Mouse (Mus musculus) embryonic facial prominence, embryonic 12.5 days (tissue): ENCODE measurements around the gene Spty2d1. TPM values are rescaled to one million over a fixed set of nuclear protein-coding genes. Genes with fewer than 3 reads are reported as not detected.
"Not testable (repeated sequence)": the region's sequence is repeated elsewhere in the genome, so short reads cannot be mapped to it uniquely, and the experiment has no call there.

ENCODE experiments used
- ATAC-seq: fragments of 200-750 bp; cut with Nextera tagmentation; 2 replicates; pipeline ENCODE4 v1.8.0; 2017; ENCODE audit not compliant: insufficient number of reproducible peaks, insufficient read depth, low FRiP score, low TSS enrichment
- H3K27ac ChIP-seq: fragments of 300-500 bp; sonication (generic); 2 replicates; pipeline ENCODE4 v1.5.1; 2016; ENCODE audit warnings: mild to moderate bottlenecking
- H3K27me3 ChIP-seq: fragments of 300-500 bp; sonication (generic); 2 replicates; pipeline ENCODE4 v1.6.1; 2016; ENCODE audit warnings: mild to moderate bottlenecking, moderate library complexity
- H3K36me3 ChIP-seq: fragments of 300-500 bp; sonication (generic); 2 replicates; pipeline ENCODE4 v1.6.1; 2016; ENCODE audit warnings: mild to moderate bottlenecking
- H3K4me1 ChIP-seq: fragments of 300-500 bp; sonication (generic); 2 replicates; pipeline ENCODE4 v1.6.1; 2016
- H3K4me2 ChIP-seq: fragments of 300-500 bp; sonication (generic); replicated peaks from 2 replicates; pipeline ENCODE4 v1.6.1; 2016; ENCODE audit warnings: mild to moderate bottlenecking, moderate library complexity
- H3K4me3 ChIP-seq: fragments of 300-500 bp; sonication (generic); 2 replicates; pipeline ENCODE4 v1.5.1; 2016; ENCODE audit warnings: mild to moderate bottlenecking
- H3K9ac ChIP-seq: fragments of 300-500 bp; sonication (generic); 2 replicates; pipeline ENCODE4 v1.6.1; 2016; ENCODE audit warnings: mild to moderate bottlenecking, moderate library complexity
- H3K9me3 ChIP-seq: fragments of 300-500 bp; sonication (generic); 2 replicates; pipeline ENCODE4 v1.6.1; 2016; ENCODE audit warnings: mild to moderate bottlenecking, moderate library complexity
- WGBS: fragments of 180-500 bp; shearing (Covaris S2); methylation state at CpG from one replicate; pipeline ENCODE4 v1.1.7; 2016; 5-methylcytosine and 5-hydroxymethylcytosine counted together
- polyA plus RNA-seq: library from polyadenylated mRNA; unstranded; fragments of >200 nt; fragmentation: Nextera tagmentation; extraction: Ambion mirVana; gene quantifications from 2 replicates; pipeline ENCODE4 v1.2.1, GENCODE M21; 2016

Spty2d1 gene
- polyA plus RNA-seq, 1 experiment from 2014 or later, result 18.1 TPM

DNA sequence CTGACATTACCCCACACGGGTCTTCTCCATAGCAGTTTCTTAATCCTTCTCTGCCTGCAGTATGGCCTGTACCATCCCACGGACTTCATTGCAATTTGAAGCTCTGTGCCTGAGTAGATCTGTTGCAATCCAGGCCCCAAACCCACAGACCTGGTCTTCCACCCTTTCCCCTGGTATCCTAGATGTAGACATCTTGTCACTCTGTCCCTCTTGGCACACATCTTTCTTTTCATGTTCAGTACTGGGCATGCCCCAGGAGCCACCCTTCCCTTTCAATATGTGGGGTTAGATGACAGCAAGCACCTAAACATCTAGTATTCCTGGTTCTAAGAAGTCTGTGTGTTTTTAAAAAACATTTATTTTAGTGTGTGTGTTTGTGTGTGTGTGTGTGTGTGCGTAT is 33.5 kb upstream of the Spty2d1 start:
- Histone ChIP-seq H3K36me3 (no peaks in the 10 kb centered on the region), H3K9me3 (no peaks in the 10 kb centered on the region), H3K4me1 (no peaks in the 10 kb centered on the region), H3K4me2 (no peak overlapping the region), H3K9ac (no peak overlapping the region), H3K4me3 (no peak overlapping the region), H3K27me3 (no peaks in the 10 kb centered on the region), H3K27ac (no peak overlapping the region)
- ATAC-seq, result no peak
- 80% methylated on average over 3 of the region's 3 CpGs for WGBS

DNA sequence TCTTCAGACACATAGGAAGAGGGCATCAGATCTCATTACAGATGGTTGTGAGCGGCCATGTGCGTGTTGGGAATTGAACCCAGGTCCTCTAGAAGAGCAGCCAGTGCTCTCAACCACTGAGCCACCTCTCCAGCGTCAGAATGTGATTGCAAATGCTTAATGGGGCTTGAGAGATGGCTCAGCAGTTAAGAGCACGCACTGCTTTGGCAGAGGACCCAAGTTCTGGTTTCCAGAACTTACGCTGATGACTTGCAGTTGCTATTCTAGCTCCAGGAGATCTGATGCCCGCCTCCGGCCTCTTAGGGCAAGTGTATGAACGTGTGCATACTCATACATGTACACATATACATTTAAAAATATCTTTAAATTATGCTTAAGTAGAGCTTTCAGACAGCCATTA is 27.2 kb upstream of the Spty2d1 start:
- no peaks in the 10 kb centered on the region for H3K27me3 ChIP-seq
- WGBS, result 83% methylated on average over 8 of the region's 8 CpGs
- H3K4me1 ChIP-seq, result no peaks in the 10 kb centered on the region
- no peak overlapping the region for H3K4me3 ChIP-seq
- no peak for ATAC-seq
- H3K9ac ChIP-seq, result no peak overlapping the region
- no peaks in the 10 kb centered on the region for H3K36me3 ChIP-seq
- no peak overlapping the region for H3K4me2 ChIP-seq
- H3K9me3 ChIP-seq, result no peaks in the 10 kb centered on the region
- no peak overlapping the region for H3K27ac ChIP-seq

DNA sequence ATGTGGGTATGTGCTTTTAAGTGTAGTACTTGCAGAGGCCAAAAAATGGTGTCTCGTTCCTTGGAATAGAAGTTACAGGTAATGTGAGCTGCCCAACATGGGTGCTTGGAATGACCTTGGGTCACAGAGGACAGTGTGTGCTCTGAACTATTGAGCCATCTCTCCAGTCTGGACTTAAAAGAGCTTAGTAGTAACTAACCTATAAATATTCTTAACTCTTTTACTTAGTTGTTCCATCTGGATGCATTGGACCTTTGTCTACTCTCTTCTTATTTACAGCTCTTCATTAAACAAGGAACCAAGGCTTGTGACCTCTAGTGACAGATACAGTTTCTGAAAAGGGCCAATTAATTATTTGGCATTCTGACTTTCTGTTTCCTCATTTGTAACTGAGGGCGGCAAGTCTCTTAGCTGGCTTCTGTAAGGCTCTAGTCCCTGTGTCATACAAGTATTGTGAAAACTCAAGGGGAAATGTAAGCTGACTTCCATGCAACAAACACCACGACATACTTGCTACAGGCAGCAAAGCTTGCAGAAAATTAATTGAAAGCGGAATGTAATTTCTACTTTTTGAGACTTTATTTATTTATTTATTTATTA is 26.7 kb upstream of the Spty2d1 start:
- WGBS, result 93% methylated on average over 4 of the region's 4 CpGs
- Histone ChIP-seq H3K9me3 (no peaks in the 10 kb centered on the region), H3K4me1 (no peaks in the 10 kb centered on the region), H3K27ac (no peak overlapping the region), H3K36me3 (no peaks in the 10 kb centered on the region), H3K4me3 (no peak overlapping the region), H3K9ac (no peak overlapping the region), H3K4me2 (no peak overlapping the region), H3K27me3 (no peaks in the 10 kb centered on the region)
- ATAC-seq, result no peak

DNA sequence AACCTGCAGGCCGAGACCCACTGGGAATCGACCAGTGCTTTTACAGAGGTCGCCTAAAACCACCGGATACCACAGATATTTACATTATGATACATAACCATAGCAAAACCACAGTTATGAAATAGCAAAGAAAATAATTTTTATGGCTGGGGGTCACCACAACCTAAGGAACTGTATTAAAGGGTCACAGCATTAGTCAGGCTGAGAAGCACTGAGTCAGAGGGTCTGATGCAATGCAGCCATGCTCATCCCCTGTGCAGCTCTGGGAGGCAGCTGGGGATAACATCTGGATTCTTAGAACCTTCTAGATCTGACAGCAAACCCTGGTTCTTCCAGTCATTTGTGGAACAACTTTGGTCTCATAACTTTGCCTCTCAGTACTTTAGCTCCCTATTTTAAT is 23.2 kb upstream of the Spty2d1 start:
- Histone ChIP-seq H3K4me1 (no peaks in the 10 kb centered on the region), H3K36me3 (no peaks in the 10 kb centered on the region), H3K27ac (no peak overlapping the region), H3K4me2 (no peak overlapping the region), H3K4me3 (no peak overlapping the region), H3K9me3 (no peaks in the 10 kb centered on the region), H3K27me3 (no peaks in the 10 kb centered on the region), H3K9ac (no peak overlapping the region)
- no peak for ATAC-seq
- WGBS, result 63% methylated on average over 4 of the region's 4 CpGs

GRCm38 (mm10) chr7:47030517-47031193 is 22.4 kb upstream of the Spty2d1 start:
- H3K36me3 ChIP-seq, result no peaks in the 10 kb centered on the region
- no peaks in the 10 kb centered on the region for H3K4me1 ChIP-seq
- no peak overlapping the region for H3K9ac ChIP-seq
- no peak overlapping the region for H3K4me2 ChIP-seq
- H3K4me3 ChIP-seq, result no peak overlapping the region
- no peak overlapping the region for H3K27ac ChIP-seq
- no peaks in the 10 kb centered on the region for H3K27me3 ChIP-seq
- 77% methylated on average over 9 of the region's 9 CpGs for WGBS
- no peaks in the 10 kb centered on the region for H3K9me3 ChIP-seq
- no peak for ATAC-seq

GRCm38 (mm10) chr7:47027520-47027919 is 19.3 kb upstream of the Spty2d1 start:
- no peaks in the 10 kb centered on the region for H3K27me3 ChIP-seq
- H3K4me3 ChIP-seq, result no peak overlapping the region
- H3K36me3 ChIP-seq, result no peaks in the 10 kb centered on the region
- WGBS, result 86% methylated on average over 1 of the region's 1 CpGs
- no peaks in the 10 kb centered on the region for H3K9me3 ChIP-seq
- H3K9ac ChIP-seq, result no peak overlapping the region
- H3K4me2 ChIP-seq, result no peak overlapping the region
- ATAC-seq, result no peak
- no peaks in the 10 kb centered on the region for H3K4me1 ChIP-seq
- no peak overlapping the region for H3K27ac ChIP-seq

- not testable (repeated sequence) for H3K9ac ChIP-seq, H3K4me1 ChIP-seq, H3K27ac ChIP-seq, H3K4me2 ChIP-seq, H3K27me3 ChIP-seq, H3K36me3 ChIP-seq, H3K9me3 ChIP-seq, ATAC-seq, H3K4me3 ChIP-seq
- WGBS, result 76% methylated on average over 3 of the region's 3 CpGs
Observed at GRCm38 (mm10) chr7:47026899-47027298, 18.7 kb upstream of the Spty2d1 start.

GRCm38 (mm10) chr7:47025429-47025828 is 17.2 kb upstream of the Spty2d1 start:
- Histone ChIP-seq H3K36me3 (no peaks in the 10 kb centered on the region), H3K9ac (no peak overlapping the region), H3K4me2 (no peak overlapping the region), H3K27me3 (no peaks in the 10 kb centered on the region), H3K9me3 (no peaks in the 10 kb centered on the region), H3K4me1 (no peaks in the 10 kb centered on the region), H3K4me3 (no peak overlapping the region), H3K27ac (no peak overlapping the region)
- no peak for ATAC-seq
- 80% methylated on average over 9 of the region's 9 CpGs for WGBS

DNA sequence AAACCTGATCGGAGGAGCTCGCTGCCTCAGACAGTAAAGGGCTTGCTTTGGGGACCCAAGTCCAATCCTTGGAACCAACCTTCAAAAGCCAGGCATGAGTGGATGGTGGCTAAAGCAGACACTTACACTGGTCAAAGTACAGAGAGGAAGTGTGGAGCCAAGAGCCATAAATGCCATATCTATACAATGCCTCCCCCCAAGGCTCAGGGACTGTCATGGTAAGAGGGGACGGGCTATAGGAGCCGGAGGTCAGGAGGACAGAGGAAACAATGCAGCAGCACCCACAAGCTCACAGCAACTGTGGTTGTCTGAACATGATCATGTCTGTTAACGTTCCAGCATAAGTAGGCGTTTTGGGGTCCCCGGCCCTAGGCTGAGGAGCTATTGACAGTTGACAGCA is 16.2 kb upstream of the Spty2d1 start:
- no peaks in the 10 kb centered on the region for H3K4me1 ChIP-seq
- no peak overlapping the region for H3K4me2 ChIP-seq
- 88% methylated on average over 7 of the region's 7 CpGs for WGBS
- H3K27ac ChIP-seq, result no peak overlapping the region
- H3K36me3 ChIP-seq, result no peaks in the 10 kb centered on the region
- no peaks in the 10 kb centered on the region for H3K27me3 ChIP-seq
- no peak overlapping the region for H3K9ac ChIP-seq
- no peak overlapping the region for H3K4me3 ChIP-seq
- no peaks in the 10 kb centered on the region for H3K9me3 ChIP-seq
- ATAC-seq, result no peak

DNA sequence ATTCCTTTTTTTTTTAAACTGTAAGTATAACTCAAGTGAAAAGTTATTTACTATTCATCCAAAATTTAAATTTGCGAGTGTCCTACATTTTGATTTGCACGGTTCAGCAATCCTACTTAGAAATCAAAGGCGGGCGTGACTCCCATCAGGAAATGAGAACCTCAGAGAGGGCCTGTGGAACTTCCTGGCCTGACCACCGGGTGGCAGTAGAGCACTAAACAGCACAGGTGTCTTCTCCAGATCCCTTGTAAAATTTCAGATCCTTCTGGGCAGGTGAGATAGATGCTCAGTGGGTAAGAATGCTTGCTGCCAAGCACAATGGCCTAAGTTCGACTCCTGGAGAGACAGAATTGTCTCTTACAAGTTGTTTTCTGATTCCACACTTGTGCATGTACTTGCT is 15.3 kb upstream of the Spty2d1 start:
- Histone ChIP-seq H3K27me3 (no peaks in the 10 kb centered on the region), H3K4me3 (no peak overlapping the region), H3K4me1 (no peaks in the 10 kb centered on the region), H3K4me2 (no peak overlapping the region), H3K9me3 (no peaks in the 10 kb centered on the region), H3K27ac (no peak overlapping the region), H3K36me3 (no peaks in the 10 kb centered on the region), H3K9ac (no peak overlapping the region)
- ATAC-seq, result no peak
- 14% methylated on average over 6 of the region's 6 CpGs for WGBS

DNA sequence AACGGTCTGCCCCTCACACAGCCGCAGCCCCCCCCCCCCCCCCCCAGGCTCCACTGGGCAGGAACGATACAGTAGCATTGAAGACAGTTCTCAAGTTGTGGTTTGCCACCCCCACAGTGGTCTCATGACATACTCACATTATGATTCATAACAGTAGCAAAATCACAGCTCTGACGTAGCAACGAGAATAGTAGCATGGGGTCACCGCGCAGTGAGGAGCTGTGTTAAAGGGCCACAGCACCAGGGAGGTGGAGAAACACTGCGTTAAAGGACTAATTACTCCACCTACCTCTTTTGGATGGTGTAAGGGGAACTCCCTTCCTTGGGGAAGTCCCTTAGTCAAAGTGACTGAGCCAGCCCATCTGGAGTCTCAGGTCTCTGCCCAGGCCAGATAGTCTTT is 14.3 kb upstream of the Spty2d1 start:
- H3K27ac ChIP-seq, result no peak overlapping the region
- no peak overlapping the region for H3K4me3 ChIP-seq
- no peaks in the 10 kb centered on the region for H3K4me1 ChIP-seq
- 64% methylated on average over 8 of the region's 8 CpGs for WGBS
- no peaks in the 10 kb centered on the region for H3K9me3 ChIP-seq
- no peak overlapping the region for H3K4me2 ChIP-seq
- no peak for ATAC-seq
- no peaks in the 10 kb centered on the region for H3K36me3 ChIP-seq
- no peaks in the 10 kb centered on the region for H3K27me3 ChIP-seq
- H3K9ac ChIP-seq, result no peak overlapping the region

GRCm38 (mm10) chr7:47020956-47021355 is 12.7 kb upstream of the Spty2d1 start:
- 13% methylated on average over 8 of the region's 8 CpGs for WGBS
- Histone ChIP-seq H3K9ac (no peak overlapping the region), H3K27ac (no peak overlapping the region), H3K4me3 (no peak overlapping the region), H3K36me3 (no peaks in the 10 kb centered on the region), H3K27me3 (no peaks in the 10 kb centered on the region), H3K4me2 (no peak overlapping the region), H3K9me3 (no peaks in the 10 kb centered on the region), H3K4me1 (no peaks in the 10 kb centered on the region)
- ATAC-seq, result no peak
